Mouse (Mus musculus) bone marrow, adult 2 months (tissue): Measurements from ENCODE around the gene Fcmr.

Experiments used
- CTCF ChIP-seq: fragments of 200-500 bp; IDR thresholded peaks from 2 replicates; pipeline ENCODE4 v1.5.1; 2011; ENCODE audit warnings: low read length, control low read depth; ENCODE audit not compliant: control insufficient read depth, insufficient read depth
- POLR2A ChIP-seq: fragments of 200-500 bp; IDR thresholded peaks from 2 replicates; pipeline ENCODE4 v1.6.1; 2011; ENCODE audit warnings: low read depth, mild to moderate bottlenecking, control low read depth, low read length, borderline replicate concordance; ENCODE audit not compliant: control insufficient read depth

DNA sequence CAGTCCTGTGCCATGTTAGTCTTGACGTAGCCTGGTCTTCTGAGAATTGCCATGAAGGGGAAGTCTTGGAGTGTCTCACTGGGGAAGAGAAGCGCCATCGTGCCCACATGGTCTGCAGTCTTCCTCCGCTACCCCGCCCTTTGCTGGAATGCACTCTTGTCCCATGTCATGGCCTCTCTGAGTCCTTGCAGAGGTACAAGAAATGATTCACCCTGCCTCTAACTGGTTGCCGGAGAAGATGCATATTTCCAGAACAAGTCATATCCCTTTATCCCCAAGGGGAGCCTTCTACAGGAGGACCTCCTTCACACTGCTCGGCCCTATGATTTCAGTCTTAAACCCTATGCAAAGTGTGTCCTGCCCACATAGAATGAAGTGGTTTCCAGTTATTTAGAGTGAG is 14.5 kb downstream of the Fcmr start:
- TF ChIP-seq CTCF = no peak
- no peak for TF ChIP-seq POLR2A
